Mouse (Mus musculus) forebrain, embryonic 14.5 days (tissue): ENCODE measurements around the gene Gadd45a. TPM values are rescaled to one million over a fixed set of nuclear protein-coding genes. Genes with fewer than 3 reads are reported as not detected.

ENCODE experiments used
- ATAC-seq: fragments of 200-750 bp; cut with Nextera tagmentation; 2 replicates; pipeline ENCODE4 v1.8.0; 2017; ENCODE audit warnings: mild to moderate bottlenecking, moderate library complexity
- DNase-seq: peaks from one replicate; pipeline ENCODE4 v3.0.0-alpha.2; 2015; ENCODE audit warnings: low spot score
- H3K27ac ChIP-seq: fragments of 300-500 bp; sonication (generic); 2 replicates; pipeline ENCODE4 v1.5.1; 2014; ENCODE audit warnings: low read depth, mild to moderate bottlenecking, control low read depth, low read length, moderate library complexity
- H3K27me3 ChIP-seq: fragments of 300-500 bp; sonication (generic); replicated peaks from 2 replicates; pipeline ENCODE4 v1.6.1; 2014; ENCODE audit warnings: low read length, control low read depth, mixed read lengths; ENCODE audit not compliant: control insufficient read depth, insufficient read depth
- H3K36me3 ChIP-seq: fragments of 300-500 bp; sonication (generic); 2 replicates; pipeline ENCODE4 v1.6.1; 2014; ENCODE audit warnings: low read length, control low read depth; ENCODE audit not compliant: control insufficient read depth, insufficient read depth
- H3K4me1 ChIP-seq: fragments of 300-500 bp; sonication (generic); 2 replicates; pipeline ENCODE4 v1.6.1; 2014; ENCODE audit warnings: antibody characterized with exemption, low read length, control low read depth; ENCODE audit not compliant: control insufficient read depth, insufficient read depth
- H3K4me2 ChIP-seq: fragments of 300-500 bp; sonication (generic); 2 replicates; pipeline ENCODE4 v1.6.1; 2014; ENCODE audit warnings: mild to moderate bottlenecking, control low read depth, low read length
- H3K4me3 ChIP-seq: fragments of 300-500 bp; sonication (generic); 2 replicates; pipeline ENCODE4 v1.5.1; 2014; ENCODE audit warnings: low read depth, low read length, control low read depth
- H3K9ac ChIP-seq: fragments of 300-500 bp; sonication (generic); 2 replicates; pipeline ENCODE4 v1.6.1; 2014; ENCODE audit warnings: mild to moderate bottlenecking, low read length, control low read depth, moderate library complexity
- H3K9me3 ChIP-seq: fragments of 300-500 bp; sonication (generic); replicated peaks from 2 replicates; pipeline ENCODE4 v1.6.1; 2016; ENCODE audit warnings: low read length, control low read depth, mixed read lengths; ENCODE audit not compliant: control insufficient read depth
- WGBS: fragments of 180-500 bp; shearing (Covaris S2); extraction: QIAGEN DNeasy Blood & Tissue Kit; methylation state at CpG from one replicate; pipeline ENCODE4 v1.1.7; 2014; 5-methylcytosine and 5-hydroxymethylcytosine counted together
- polyA plus RNA-seq: library from polyadenylated mRNA; unstranded; fragments of >200 nt; fragmentation: Nextera tagmentation; extraction: Ambion mirVana; gene quantifications from 2 replicates; pipeline ENCODE4 v1.2.1, GENCODE M21; 2014

The Gadd45a gene
- polyA plus RNA-seq, 1 experiment from 2014 or later, result 9.4 TPM

- Histone ChIP-seq H3K27me3 (no peaks in the 10 kb centered on the region), H3K4me1 (no peaks in the 10 kb centered on the region), H3K9ac (no peak overlapping the region), H3K9me3 (no peaks in the 10 kb centered on the region), H3K27ac (no peak overlapping the region), H3K36me3 (no peaks in the 10 kb centered on the region), H3K4me2 (no peak overlapping the region), H3K4me3 (no peak overlapping the region)
- ATAC-seq (no peak), DNase-seq (no peak)
- 93% methylated on average over 4 of the region's 4 CpGs for WGBS
Measured at GRCm38 (mm10) chr6:67073446-67073845, 36.2 kb upstream of the Gadd45a start.

DNA sequence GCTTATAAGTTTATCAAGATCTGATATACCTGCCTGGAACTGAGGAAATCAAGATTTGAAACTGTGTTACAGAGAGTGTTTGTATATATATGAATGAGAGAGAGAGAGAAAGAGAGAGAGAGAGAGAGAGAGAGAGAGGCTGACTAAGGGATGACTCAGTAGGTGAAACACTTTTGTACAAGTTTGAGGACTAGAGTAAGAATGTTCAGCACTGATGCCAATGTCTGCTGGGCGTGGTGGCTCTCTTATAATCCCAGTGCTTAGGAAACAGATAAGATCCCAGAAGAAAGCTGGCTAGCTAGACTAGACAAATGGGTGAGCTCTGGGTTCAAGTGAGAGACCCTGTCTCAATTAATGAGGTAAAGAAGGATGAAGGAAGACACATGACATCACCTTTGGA is 34.4 kb upstream of the Gadd45a start:
- ATAC-seq, result no peak
- Histone ChIP-seq H3K27me3 (no peaks in the 10 kb centered on the region), H3K4me3 (no peak overlapping the region), H3K4me2 (no peak overlapping the region), H3K9ac (no peak overlapping the region), H3K4me1 (no peaks in the 10 kb centered on the region), H3K9me3 (no peaks in the 10 kb centered on the region), H3K36me3 (no peaks in the 10 kb centered on the region), H3K27ac (no peak overlapping the region)
- DNase-seq, result no peak
- 76% methylated on average over 1 of the region's 1 CpGs for WGBS

DNA sequence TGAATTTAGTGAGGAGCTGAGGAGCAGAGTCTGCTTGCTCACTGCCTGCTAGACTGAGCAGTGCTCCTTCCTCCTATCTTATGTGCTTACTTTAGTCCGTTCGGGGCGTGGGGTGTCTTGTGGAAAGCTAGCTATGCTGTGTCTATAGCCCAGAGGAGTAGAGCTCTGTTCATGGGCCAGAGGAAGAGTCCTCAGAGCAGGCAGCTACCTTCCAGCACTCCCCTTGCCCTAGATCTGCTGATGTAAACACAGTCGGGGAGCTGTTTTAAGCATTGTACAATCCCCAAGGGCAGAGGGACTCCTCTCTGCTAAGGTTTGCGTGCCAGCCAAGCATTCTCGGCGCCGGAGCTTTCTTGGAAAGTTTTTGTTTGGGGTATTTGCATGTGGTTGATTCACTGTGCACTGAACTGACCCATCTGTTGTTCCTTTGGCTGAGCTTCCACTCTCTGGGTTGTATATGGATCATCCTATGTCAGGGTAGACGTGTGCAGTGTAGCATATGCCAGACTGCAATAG is 32.6 kb upstream of the Gadd45a start:
- no peak overlapping the region for H3K9ac ChIP-seq
- no peaks in the 10 kb centered on the region for H3K9me3 ChIP-seq
- DNase-seq (peak; percentile 30), ATAC-seq (peak; percentile 66; the same call in 1 of the 2 replicates)
- no peaks in the 10 kb centered on the region for H3K36me3 ChIP-seq
- H3K4me3 ChIP-seq, result no peak overlapping the region
- H3K4me2 ChIP-seq, result no peak overlapping the region
- 61% methylated on average over 9 of the region's 9 CpGs for WGBS
- H3K27me3 ChIP-seq, result no peaks in the 10 kb centered on the region
- H3K4me1 ChIP-seq, result no peaks in the 10 kb centered on the region
- H3K27ac ChIP-seq, result no peak overlapping the region

DNA sequence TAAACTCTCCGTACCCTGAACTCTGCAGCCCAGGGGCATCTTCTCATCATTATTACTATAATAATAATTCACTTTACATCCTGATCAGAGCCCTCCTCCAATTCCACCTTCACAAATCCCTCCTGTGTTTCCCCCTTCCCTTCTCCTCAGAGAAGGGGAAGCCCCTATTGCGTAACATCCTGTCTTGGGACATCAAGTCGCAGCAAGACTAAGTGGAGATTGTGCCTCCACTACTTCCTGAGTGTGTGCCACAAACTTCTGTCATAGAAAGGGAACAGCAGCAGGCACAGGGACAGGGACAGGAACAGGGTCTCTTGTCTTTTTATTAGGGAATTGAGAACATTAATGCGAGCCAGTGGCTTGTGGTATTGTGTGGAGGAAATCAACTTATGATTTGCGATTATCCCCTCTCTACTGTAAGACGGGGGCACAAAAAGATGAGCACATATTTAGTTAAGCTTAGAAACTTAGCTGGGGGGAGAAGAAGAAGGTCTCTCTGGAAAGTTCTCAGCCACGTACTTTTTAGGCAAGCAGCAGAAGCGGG is 32.0 kb upstream of the Gadd45a start:
- WGBS, result 88% methylated on average over 8 of the region's 8 CpGs

GRCm38 (mm10) chr6:67060057-67060456 is 22.8 kb upstream of the Gadd45a start:
- Histone ChIP-seq H3K27ac (no peak overlapping the region), H3K27me3 (no peaks in the 10 kb centered on the region), H3K4me1 (no peaks in the 10 kb centered on the region), H3K9ac (no peak overlapping the region), H3K4me3 (no peak overlapping the region), H3K36me3 (no peaks in the 10 kb centered on the region), H3K4me2 (no peak overlapping the region), H3K9me3 (no peaks in the 10 kb centered on the region)
- DNase-seq, result no peak
- WGBS, result 88% methylated on average over 5 of the region's 5 CpGs
- no peak for ATAC-seq

More for the DNA sequence above, 32.0 kb upstream of the Gadd45a start:
- H3K4me2 ChIP-seq, result no peak overlapping the region
- no peak for ATAC-seq
- H3K9ac ChIP-seq, result no peak overlapping the region
- no peak overlapping the region for H3K4me3 ChIP-seq
- no peaks in the 10 kb centered on the region for H3K4me1 ChIP-seq
- no peaks in the 10 kb centered on the region for H3K27me3 ChIP-seq
- H3K36me3 ChIP-seq, result no peaks in the 10 kb centered on the region
- H3K27ac ChIP-seq, result no peak overlapping the region
- H3K9me3 ChIP-seq, result no peaks in the 10 kb centered on the region
- no peak for DNase-seq

DNA sequence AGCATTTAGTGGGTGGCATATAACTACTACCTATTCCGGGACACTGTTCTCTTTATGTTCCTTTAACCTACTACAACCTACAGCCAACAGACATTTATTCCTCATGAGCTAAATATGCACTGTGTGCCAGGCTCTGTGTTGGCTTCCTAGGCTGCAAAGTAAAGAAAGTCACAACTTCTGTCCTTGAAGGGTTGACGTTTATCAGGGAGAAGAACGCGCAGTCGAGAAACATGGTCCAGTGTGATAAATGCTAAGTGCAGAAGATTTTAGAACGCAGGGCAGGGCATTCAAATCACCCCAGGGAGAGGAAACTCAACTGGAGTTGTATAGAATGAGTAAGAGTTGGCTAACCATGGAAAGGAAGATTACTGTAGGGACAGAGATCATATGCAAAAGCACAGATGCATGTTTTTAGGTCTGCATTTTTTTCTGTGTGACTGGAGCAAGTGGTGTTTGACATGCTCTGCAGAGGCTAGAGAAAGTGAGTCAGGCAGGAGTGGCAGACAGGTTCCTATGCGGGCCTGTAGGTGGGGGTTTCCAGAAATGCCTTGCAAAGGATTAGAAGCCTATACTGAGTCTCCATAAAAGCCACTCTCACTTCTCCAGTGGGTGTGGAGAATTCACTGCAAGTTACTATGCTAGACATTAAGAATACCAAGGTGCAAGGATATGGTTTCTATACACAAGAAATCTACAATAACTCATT is 20.9 kb upstream of the Gadd45a start:
- Histone ChIP-seq H3K4me1 (no peaks in the 10 kb centered on the region), H3K36me3 (no peaks in the 10 kb centered on the region), H3K4me2 (no peak overlapping the region), H3K9ac (no peak overlapping the region), H3K9me3 (no peaks in the 10 kb centered on the region), H3K27ac (no peak overlapping the region), H3K4me3 (no peak overlapping the region), H3K27me3 (no peaks in the 10 kb centered on the region)
- DNase-seq, result no peak
- 88% methylated on average over 7 of the region's 7 CpGs for WGBS
- no peak for ATAC-seq

- no peak overlapping the region for H3K4me3 ChIP-seq
- H3K4me2 ChIP-seq, result no peak overlapping the region
- H3K27ac ChIP-seq, result no peak overlapping the region
- ATAC-seq, result no peak
- 82% methylated on average over 5 of the region's 5 CpGs for WGBS
- H3K9ac ChIP-seq, result no peak overlapping the region
- no peaks in the 10 kb centered on the region for H3K9me3 ChIP-seq
- no peak for DNase-seq
- no peaks in the 10 kb centered on the region for H3K4me1 ChIP-seq
- no peaks in the 10 kb centered on the region for H3K27me3 ChIP-seq
- H3K36me3 ChIP-seq, result no peaks in the 10 kb centered on the region
Measured at GRCm38 (mm10) chr6:67057574-67057973, 20.3 kb upstream of the Gadd45a start.

- no peak overlapping the region for H3K27ac ChIP-seq
- ATAC-seq (no peak), DNase-seq (no peak)
- no peaks in the 10 kb centered on the region for H3K36me3 ChIP-seq
- no peaks in the 10 kb centered on the region for H3K9me3 ChIP-seq
- no peak overlapping the region for H3K4me2 ChIP-seq
- H3K4me1 ChIP-seq, result no peaks in the 10 kb centered on the region
- no peak overlapping the region for H3K4me3 ChIP-seq
- WGBS, result 89% methylated on average over 3 of the region's 3 CpGs
- no peak overlapping the region for H3K9ac ChIP-seq
- H3K27me3 ChIP-seq, result no peaks in the 10 kb centered on the region
Measured at GRCm38 (mm10) chr6:67056889-67057564, 19.8 kb upstream of the Gadd45a start.
